Mouse (Mus musculus) bone marrow, adult 2 months (tissue): ENCODE data around the gene Cym.

Experiments
- CTCF ChIP-seq: fragments of 200-500 bp; IDR thresholded peaks from 2 replicates; pipeline ENCODE4 v1.5.1; 2011; ENCODE audit warnings: low read length, control low read depth; ENCODE audit not compliant: control insufficient read depth, insufficient read depth
- POLR2A ChIP-seq: fragments of 200-500 bp; IDR thresholded peaks from 2 replicates; pipeline ENCODE4 v1.6.1; 2011; ENCODE audit warnings: low read depth, mild to moderate bottlenecking, control low read depth, low read length, borderline replicate concordance; ENCODE audit not compliant: control insufficient read depth

DNA sequence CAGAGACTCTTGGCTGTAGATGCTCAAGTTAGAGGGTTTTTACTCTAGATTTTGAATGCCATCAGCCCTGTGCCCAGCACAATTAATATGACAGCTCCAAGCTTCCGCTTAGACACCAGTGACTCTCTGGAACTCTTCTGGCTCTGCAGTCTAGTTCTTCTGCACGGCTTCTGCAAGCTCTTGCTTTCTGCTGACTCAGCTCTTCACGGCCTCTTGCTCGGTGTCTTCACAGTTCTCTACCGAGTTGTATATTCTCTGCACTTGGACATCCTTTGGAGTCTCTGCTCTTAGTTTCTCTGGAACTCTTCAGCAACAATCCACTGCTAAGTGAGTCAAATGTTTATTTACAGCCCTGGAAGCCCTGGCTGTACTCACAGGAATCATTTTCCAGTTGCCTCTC lies 32.4 kb upstream of the Cym start:
- TF ChIP-seq POLR2A (no peak), CTCF (no peak)
